Mouse (Mus musculus): ENCODE data around the gene Srgn. TPM values are rescaled to one million over a fixed set of nuclear protein-coding genes. Genes with fewer than 3 reads are reported as not detected.

The Srgn gene
- polyA plus RNA-seq, 2 experiments = 23.7 to 82.6 TPM

GRCm38 (mm10) chr10:62546441-62546840 is 19.2 kb upstream of the Srgn start:
- no peak overlapping the region for H3K4me3 ChIP-seq (ENCODE audit: insufficient read depth in 1 of 2, low read depth in 2 of 2, low read length in 2 of 2)
- no peak overlapping the region for H3K9ac ChIP-seq (replicated peaks)
- no peaks in the 10 kb centered on the region for H3K27me3 ChIP-seq (ENCODE audit: control insufficient read depth, insufficient read depth, low read length)
- no peaks in the 10 kb centered on the region for H3K36me3 ChIP-seq (replicated peaks; ENCODE audit: control insufficient read depth, insufficient read depth, low read depth)
- WGBS (ENCODE audit: insufficient replicate concordance) = 69% methylated on average over 10 of the region's 10 CpGs
- no peaks in the 10 kb centered on the region for H3K9me3 ChIP-seq (ENCODE audit: control insufficient read depth, low read length)
- DNase-seq (ENCODE audit: low read depth in 3 of 3, low spot score in 3 of 3) = no peak
- no peak overlapping the region for H3K27ac ChIP-seq
- TF ChIP-seq EP300 (IDR thresholded peaks at IDR 0.05; ENCODE audit: low read depth) (no peak), CTCF (IDR thresholded peaks at IDR 0.05; ENCODE audit: low read depth) (no peak)
- peaks cover under 1 to 10% of the 10 kb centered on the region in 2 experiments; a peak in 2 of 4 replicates for H3K4me1 ChIP-seq (replicated peaks; ENCODE audit: control insufficient read depth in 2 of 2, insufficient read depth in 2 of 2, low read length in 1 of 2)
- no peak for ATAC-seq (ENCODE audit: insufficient read depth)
- no peak overlapping the region for H3K4me2 ChIP-seq (ENCODE audit: low read depth)

GRCm38 (mm10) chr10:62545759-62546158 is 18.5 kb upstream of the Srgn start:
- Histone ChIP-seq H3K36me3 (replicated peaks; ENCODE audit: control insufficient read depth, insufficient read depth, low read depth) (no peaks in the 10 kb centered on the region), H3K9ac (replicated peaks) (no peak overlapping the region)

GRCm38 (mm10) chr10:62544316-62544715 is 17.1 kb upstream of the Srgn start:
- H3K4me3 ChIP-seq (ENCODE audit: insufficient read depth in 1 of 2, low read depth in 2 of 2, low read length in 2 of 2) = no peak overlapping the region
- TF ChIP-seq CTCF (IDR thresholded peaks at IDR 0.05; ENCODE audit: low read depth) = no peak
- no peak for TF ChIP-seq EP300 (IDR thresholded peaks at IDR 0.05; ENCODE audit: low read depth)
- no peaks in the 10 kb centered on the region for H3K9me3 ChIP-seq (ENCODE audit: control insufficient read depth, low read length)
- ATAC-seq (ENCODE audit: insufficient read depth) (no peak), DNase-seq (ENCODE audit: low read depth in 3 of 3, low spot score in 3 of 3) (no peak)
- no peak overlapping the region for H3K4me2 ChIP-seq (ENCODE audit: low read depth)
- no peaks in the 10 kb centered on the region for H3K36me3 ChIP-seq (replicated peaks; ENCODE audit: control insufficient read depth, insufficient read depth, low read depth)
- H3K27me3 ChIP-seq (ENCODE audit: control insufficient read depth, insufficient read depth, low read length) = no peaks in the 10 kb centered on the region
- H3K4me1 ChIP-seq (replicated peaks; ENCODE audit: control insufficient read depth in 2 of 2, insufficient read depth in 2 of 2, low read length in 1 of 2) = peaks cover 8 to 16% of the 10 kb centered on the region in 2 experiments
- WGBS (ENCODE audit: insufficient replicate concordance) = 71% methylated on average over 4 of the region's 4 CpGs
- H3K27ac ChIP-seq = no peak overlapping the region
- no peak overlapping the region for H3K9ac ChIP-seq (replicated peaks)

More at GRCm38 (mm10) chr10:62545759-62546158, 18.5 kb upstream of the Srgn start:
- no peak for TF ChIP-seq EP300 (IDR thresholded peaks at IDR 0.05; ENCODE audit: low read depth)
- no peak for TF ChIP-seq CTCF (IDR thresholded peaks at IDR 0.05; ENCODE audit: low read depth)
- ATAC-seq (ENCODE audit: insufficient read depth) (no peak), DNase-seq (ENCODE audit: low read depth in 3 of 3, low spot score in 3 of 3) (no peak)
- Histone ChIP-seq H3K4me3 (ENCODE audit: insufficient read depth in 1 of 2, low read depth in 2 of 2, low read length in 2 of 2) (no peak overlapping the region), H3K4me1 (replicated peaks; ENCODE audit: control insufficient read depth in 2 of 2, insufficient read depth in 2 of 2, low read length in 1 of 2) (peaks cover 7 to 17% of the 10 kb centered on the region in 2 experiments), H3K27me3 (ENCODE audit: control insufficient read depth, insufficient read depth, low read length) (no peaks in the 10 kb centered on the region), H3K9me3 (ENCODE audit: control insufficient read depth, low read length) (no peaks in the 10 kb centered on the region), H3K27ac (no peak overlapping the region), H3K4me2 (ENCODE audit: low read depth) (no peak overlapping the region)

- ATAC-seq (ENCODE audit: insufficient read depth) (peak; percentile 38), DNase-seq (ENCODE audit: low read depth in 3 of 3, low spot score in 3 of 3) (peak in 2 of 3 experiments; percentile 40 to 60)
- Histone ChIP-seq H3K4me3 (ENCODE audit: insufficient read depth in 1 of 2, low read depth in 2 of 2, low read length in 2 of 2) (no peak overlapping the region), H3K9ac (replicated peaks) (no peak overlapping the region), H3K4me2 (ENCODE audit: low read depth) (peak overlapping the region; percentile 12; the same call in 1 of the 2 replicates), H3K27me3 (ENCODE audit: control insufficient read depth, insufficient read depth, low read length) (no peaks in the 10 kb centered on the region), H3K4me1 (replicated peaks; ENCODE audit: control insufficient read depth in 2 of 2, insufficient read depth in 2 of 2, low read length in 1 of 2) (peaks cover 8 to 16% of the 10 kb centered on the region in 2 experiments), H3K9me3 (ENCODE audit: control insufficient read depth, low read length) (no peaks in the 10 kb centered on the region), H3K27ac (no peak overlapping the region), H3K36me3 (replicated peaks; ENCODE audit: control insufficient read depth, insufficient read depth, low read depth) (no peaks in the 10 kb centered on the region)
- TF ChIP-seq EP300 (IDR thresholded peaks at IDR 0.05; ENCODE audit: low read depth) = no peak
- no peak for TF ChIP-seq CTCF (IDR thresholded peaks at IDR 0.05; ENCODE audit: low read depth)
- WGBS (ENCODE audit: insufficient replicate concordance) = 21% methylated on average over 12 of the region's 12 CpGs
Observed at GRCm38 (mm10) chr10:62543399-62543808, 16.2 kb upstream of the Srgn start.

GRCm38 (mm10) chr10:62542928-62543327 is 15.7 kb upstream of the Srgn start:
- Histone ChIP-seq H3K27me3 (ENCODE audit: control insufficient read depth, insufficient read depth, low read length) (no peaks in the 10 kb centered on the region), H3K9ac (replicated peaks) (no peak overlapping the region), H3K27ac (no peak overlapping the region), H3K36me3 (replicated peaks; ENCODE audit: control insufficient read depth, insufficient read depth, low read depth) (no peaks in the 10 kb centered on the region), H3K4me3 (ENCODE audit: insufficient read depth in 1 of 2, low read depth in 2 of 2, low read length in 2 of 2) (no peak overlapping the region), H3K9me3 (ENCODE audit: control insufficient read depth, low read length) (no peaks in the 10 kb centered on the region), H3K4me2 (ENCODE audit: low read depth) (peak overlapping the region; percentile 12; the same call in 1 of the 2 replicates), H3K4me1 (replicated peaks; ENCODE audit: control insufficient read depth in 2 of 2, insufficient read depth in 2 of 2, low read length in 1 of 2) (peaks cover 8 to 16% of the 10 kb centered on the region in 2 experiments)
- 56% methylated on average over 8 of the region's 8 CpGs for WGBS (ENCODE audit: insufficient replicate concordance)
- TF ChIP-seq CTCF (IDR thresholded peaks at IDR 0.05; ENCODE audit: low read depth) (no peak), EP300 (IDR thresholded peaks at IDR 0.05; ENCODE audit: low read depth) (no peak)
- 0 out of 2 replicates have a peak, but pooled peaks have one; percentile 8 for ATAC-seq (ENCODE audit: insufficient read depth)
- no peak for DNase-seq (ENCODE audit: low read depth in 3 of 3, low spot score in 3 of 3)

All from liver, embryonic 14.5 days (tissue).